Mouse (Mus musculus) megakaryocyte, adult 5-6 weeks (primary cell): ENCODE data around the gene Gdf11. TPM values are rescaled to one million over a fixed set of nuclear protein-coding genes. Genes with fewer than 3 reads are reported as not detected.

Experiments
- total RNA-seq, 2 experiments: library from RNA; stranded (forward) in 1 of 2; stranded (reverse) in 1 of 2; fragments of 153-499, 151-499 nt in 1 of 2; fragments of 221-1000, 200-1000 nt in 1 of 2; gene quantifications; 2 replicates each; pipeline versions ENCODE4 v1.2.3 to v1.2.4; 2015 to 2017

The Gdf11 gene
- total RNA-seq, 2 experiments from 2014 or later: 0.07 to 0.18 TPM

Other genes starting within 250 kb of the Gdf11 start
- 0.14 TPM in 1 of 2 replicates, not detected in the other for gene Ikzf4, start 245.7 kb downstream of the Gdf11 start, total RNA-seq (2015)
- gene Ikzf4, start 245.7 kb downstream of the Gdf11 start, total RNA-seq (2017): not detected in 2 replicates
- gene Suox, start 217.6 kb downstream of the Gdf11 start, total RNA-seq (2015): 1.4 and 1.5 TPM in 2 replicates
- gene Suox, start 217.6 kb downstream of the Gdf11 start, total RNA-seq (2017): 3.9 and 4.7 TPM in 2 replicates
- 62.8 and 64.7 TPM in 2 replicates for gene Rab5b, start 195.5 kb downstream of the Gdf11 start, total RNA-seq (2015)
- 77.1 and 84.0 TPM in 2 replicates for gene Rab5b, start 195.5 kb downstream of the Gdf11 start, total RNA-seq (2017)
- 0.16 and 0.57 TPM in 2 replicates for gene Pmel, start 187.5 kb downstream of the Gdf11 start, total RNA-seq (2015)
- gene Pmel, start 187.5 kb downstream of the Gdf11 start, total RNA-seq (2017): 0.07 and 0.73 TPM in 2 replicates
- 85.3 and 89.5 TPM in 2 replicates for gene Cdk2, start 186.7 kb downstream of the Gdf11 start, total RNA-seq (2015)
- gene Cdk2, start 186.7 kb downstream of the Gdf11 start, total RNA-seq (2017): 63.4 and 70.7 TPM in 2 replicates
- gene Dgka, start 146.9 kb downstream of the Gdf11 start, total RNA-seq (2015): 35.0 and 37.6 TPM in 2 replicates
- gene Dgka, start 146.9 kb downstream of the Gdf11 start, total RNA-seq (2017): 31.5 and 32.6 TPM in 2 replicates
- gene Pym1, start 143.8 kb downstream of the Gdf11 start, total RNA-seq (2015): 22.0 and 25.0 TPM in 2 replicates
- 37.1 and 43.4 TPM in 2 replicates for gene Pym1, start 143.8 kb downstream of the Gdf11 start, total RNA-seq (2017)
- 4.4 and 4.5 TPM in 2 replicates for gene Mmp19, start 100.8 kb downstream of the Gdf11 start, total RNA-seq (2015)
- 10.9 and 12.7 TPM in 2 replicates for gene Mmp19, start 100.8 kb downstream of the Gdf11 start, total RNA-seq (2017)
- gene Dnajc14, start 87.7 kb downstream of the Gdf11 start, total RNA-seq (2015): 29.1 and 35.9 TPM in 2 replicates
- gene Dnajc14, start 87.7 kb downstream of the Gdf11 start, total RNA-seq (2017): 58.3 and 61.3 TPM in 2 replicates
- 4.5 and 6.5 TPM in 2 replicates for gene Tmem198b, start 87.3 kb downstream of the Gdf11 start, total RNA-seq (2015)
- 3.9 and 4.0 TPM in 2 replicates for gene Tmem198b, start 87.3 kb downstream of the Gdf11 start, total RNA-seq (2017)
- 173 and 182 TPM in 2 replicates for gene Sarnp, start 74.4 kb downstream of the Gdf11 start, total RNA-seq (2015)
- 209 and 234 TPM in 2 replicates for gene Sarnp, start 74.4 kb downstream of the Gdf11 start, total RNA-seq (2017)
- 49.5 and 65.2 TPM in 2 replicates for gene Ormdl2, start 70.1 kb downstream of the Gdf11 start, total RNA-seq (2015)
- gene Ormdl2, start 70.1 kb downstream of the Gdf11 start, total RNA-seq (2017): 67.1 and 72.3 TPM in 2 replicates
- gene Cd63, start 9.3 kb upstream of the Gdf11 start, total RNA-seq (2015): 60.5 and 76.0 TPM in 2 replicates
- 46.8 and 47.1 TPM in 2 replicates for gene Cd63, start 9.3 kb upstream of the Gdf11 start, total RNA-seq (2017)
- gene Rdh5, start 31.2 kb upstream of the Gdf11 start, total RNA-seq (2015): 3.4 and 6.0 TPM in 2 replicates
- 0.94 and 3.6 TPM in 2 replicates for gene Rdh5, start 31.2 kb upstream of the Gdf11 start, total RNA-seq (2017)
- gene Bloc1s1, start 32.3 kb upstream of the Gdf11 start, total RNA-seq (2015): 190 and 212 TPM in 2 replicates
- gene Bloc1s1, start 32.3 kb upstream of the Gdf11 start, total RNA-seq (2017): 135 and 165 TPM in 2 replicates
- gene Itga7, start 42.1 kb upstream of the Gdf11 start, total RNA-seq (2015): not detected in 2 replicates
- not detected in 2 replicates for gene Itga7, start 42.1 kb upstream of the Gdf11 start, total RNA-seq (2017)
- gene Mettl7b, start 69.3 kb upstream of the Gdf11 start, total RNA-seq (2015): not detected in 2 replicates
- gene Mettl7b, start 69.3 kb upstream of the Gdf11 start, total RNA-seq (2017): not detected in 2 replicates
- not detected in 2 replicates for gene Olfr9, start 97.7 kb upstream of the Gdf11 start, total RNA-seq (2015)
- gene Olfr9, start 97.7 kb upstream of the Gdf11 start, total RNA-seq (2017): not detected in 2 replicates
- not detected in 2 replicates for gene Olfr763, start 119.1 kb upstream of the Gdf11 start, total RNA-seq (2015)
- not detected in 2 replicates for gene Olfr763, start 119.1 kb upstream of the Gdf11 start, total RNA-seq (2017)
- not detected in 2 replicates for gene Olfr764-ps1, start 148.2 kb upstream of the Gdf11 start, total RNA-seq (2015)
- not detected in 2 replicates for gene Olfr764-ps1, start 148.2 kb upstream of the Gdf11 start, total RNA-seq (2017)
- gene Olfr765, start 158.3 kb upstream of the Gdf11 start, total RNA-seq (2015): not detected in 2 replicates
- not detected in 2 replicates for gene Olfr765, start 158.3 kb upstream of the Gdf11 start, total RNA-seq (2017)
- gene Olfr766-ps1, start 177.3 kb upstream of the Gdf11 start, total RNA-seq (2015): not detected in 2 replicates
- not detected in 2 replicates for gene Olfr766-ps1, start 177.3 kb upstream of the Gdf11 start, total RNA-seq (2017)
- not detected in 2 replicates for gene Olfr767, start 191.2 kb upstream of the Gdf11 start, total RNA-seq (2015)
- gene Olfr767, start 191.2 kb upstream of the Gdf11 start, total RNA-seq (2017): not detected in 2 replicates
- not detected in 2 replicates for gene Olfr768, start 207.7 kb upstream of the Gdf11 start, total RNA-seq (2015)
- gene Olfr768, start 207.7 kb upstream of the Gdf11 start, total RNA-seq (2017): not detected in 2 replicates
- not detected in 2 replicates for gene Olfr769, start 226.1 kb upstream of the Gdf11 start, total RNA-seq (2015)
- gene Olfr769, start 226.1 kb upstream of the Gdf11 start, total RNA-seq (2017): not detected in 2 replicates
- gene Olfr770, start 247.3 kb upstream of the Gdf11 start, total RNA-seq (2015): not detected in 2 replicates
- not detected in 2 replicates for gene Olfr770, start 247.3 kb upstream of the Gdf11 start, total RNA-seq (2017)